Mouse (Mus musculus) MN1 (cell line): ENCODE results near the gene Dnajb14.
A peak's percentile ranks its signal among the peaks of the same experiment; 100 is the strongest.
"Not testable (repeated sequence)": the region's sequence is repeated elsewhere in the genome, so short reads cannot be mapped to it uniquely, and the experiment has no call there.

ENCODE experiments used
- DNase-seq: peaks from one replicate; pipeline ENCODE4 v3.0.0-alpha.2; 2016; ENCODE audit warnings: low spot score

The Dnajb14 gene

GRCm38 (mm10) chr3:137918172-137918931 lies 50.9 kb downstream of the Dnajb14 start, which contains the start of gene Lamtor3:
Lamtor3 (plus strand) TSS chr3:137918506.
- peak; percentile 87 for DNase-seq

GRCm38 (mm10) chr3:137918932-137919311 lies 51.4 kb downstream of the Dnajb14 start:
- DNase-seq: peak; percentile 49

- DNase-seq: no peak
Observed at GRCm38 (mm10) chr3:137919398-137919797, 51.9 kb downstream of the Dnajb14 start.

- DNase-seq: no peak
Observed at GRCm38 (mm10) chr3:137920594-137920993, 53.1 kb downstream of the Dnajb14 start.

GRCm38 (mm10) chr3:137927010-137927409 lies 59.5 kb downstream of the Dnajb14 start:
- DNase-seq: no peak

- no peak for DNase-seq
Observed at GRCm38 (mm10) chr3:137929940-137930339, 62.5 kb downstream of the Dnajb14 start.

- DNase-seq: no peak
Observed at GRCm38 (mm10) chr3:137932748-137933147, 65.3 kb downstream of the Dnajb14 start.

- DNase-seq: no peak
Observed at GRCm38 (mm10) chr3:137933986-137934385, 66.5 kb downstream of the Dnajb14 start.

GRCm38 (mm10) chr3:137935570-137936525 lies 68.4 kb downstream of the Dnajb14 start:
- DNase-seq: no peak

GRCm38 (mm10) chr3:137936541-137936940 lies 69.1 kb downstream of the Dnajb14 start:
- DNase-seq: peak; percentile 66

- DNase-seq: no peak
Observed at GRCm38 (mm10) chr3:137938608-137939007, 71.1 kb downstream of the Dnajb14 start.

GRCm38 (mm10) chr3:137940757-137941156 lies 73.3 kb downstream of the Dnajb14 start:
- peak; percentile 68 for DNase-seq

- DNase-seq: no peak
Observed at GRCm38 (mm10) chr3:137941555-137941954, 74.1 kb downstream of the Dnajb14 start.

- no peak for DNase-seq
Observed at GRCm38 (mm10) chr3:137942098-137942622, 74.7 kb downstream of the Dnajb14 start.

GRCm38 (mm10) chr3:137943737-137944154 lies 76.3 kb downstream of the Dnajb14 start:
- no peak for DNase-seq

GRCm38 (mm10) chr3:137946827-137947226 lies 79.4 kb downstream of the Dnajb14 start:
- no peak for DNase-seq

- DNase-seq: no peak
Observed at GRCm38 (mm10) chr3:137947525-137947924, 80.0 kb downstream of the Dnajb14 start.

- no peak for DNase-seq
Observed at GRCm38 (mm10) chr3:137950191-137950885, 82.9 kb downstream of the Dnajb14 start.

- not testable (repeated sequence) for DNase-seq
Observed at GRCm38 (mm10) chr3:137951302-137951701, 83.8 kb downstream of the Dnajb14 start.

- peak; percentile 12 for DNase-seq
Observed at GRCm38 (mm10) chr3:137951819-137952218, 84.3 kb downstream of the Dnajb14 start.

GRCm38 (mm10) chr3:137952225-137952913 lies 84.9 kb downstream of the Dnajb14 start:
- peak; percentile 77 for DNase-seq
